Comparison of ENCODE assay signal across 16 mouse cellular contexts in genomic region chr5:122109325-122110060, GRCm38 (mm10). TPM values are rescaled to one million over a fixed set of nuclear protein-coding genes. Genes with fewer than 3 reads are reported as not detected.
A peak's percentile ranks its signal among the peaks of the same experiment; 100 is the strongest.
DNase-seq lines count a peak whose midpoint lies in the region; ATAC-seq and TF ChIP-seq lines count a peak whose summit lies in the region.
"Had no signal": no experiment of that assay in that cellular context is flagged by ENCODE, and none has a peak within 500 bp of the region (broad histone marks: within the 10 kb centered on the region; RNA-seq: fewer than 3 reads in every experiment).

No protein-coding gene starts in this region.

- WGBS in lung, postnatal 0 days: 49% methylated on average over 16 of the region's 16 CpGs
- WGBS in heart, embryonic 12.5 days: 35% methylated on average over 16 of the region's 16 CpGs

- no peak overlapping the region for H3K4me3 ChIP-seq in lung, postnatal 0 days (ENCODE audit: low read depth, low read length)
- no peak overlapping the region for H3K4me3 ChIP-seq in heart, embryonic 12.5 days
- H3K4me3 ChIP-seq: liver, embryonic 15.5 days had no signal

- H3K4me1 ChIP-seq in lung, postnatal 0 days (ENCODE audit: insufficient read depth, low read depth, low read length): no peaks in the 10 kb centered on the region
- H3K4me1 ChIP-seq in heart, embryonic 12.5 days (replicated peaks): peaks cover 15% of the 10 kb centered on the region

- H3K27ac ChIP-seq in lung, postnatal 0 days (ENCODE audit: low read length): no peak overlapping the region
- peak overlapping the region; percentile 80 for H3K27ac ChIP-seq in heart, embryonic 12.5 days (ENCODE audit: poor library complexity, severe bottlenecking)
- H3K27ac ChIP-seq: liver, embryonic 15.5 days had no signal

- no peak overlapping the region for H3K4me2 ChIP-seq in lung, postnatal 0 days (replicated peaks; ENCODE audit: low read depth, low read length)
- no peak overlapping the region for H3K4me2 ChIP-seq in heart, embryonic 12.5 days
- H3K4me2 ChIP-seq: liver, embryonic 15.5 days had no signal

- DNase-seq in heart, adult 18-20 months: peak; percentile 54 to 67
- no peak for DNase-seq in heart, adult 8-10 months (ENCODE audit: low spot score)
- DNase-seq in lung, postnatal 0 days (ENCODE audit: low spot score): no peak
- no peak for DNase-seq in lung, postnatal 4 days
- DNase-seq in cerebellum, postnatal 10 days: no peak
- DNase-seq in right cerebral cortex, adult 2 months (ENCODE audit: low spot score in 2 of 2): no peak
- DNase-seq: cerebellum, adult 2 months; forebrain, postnatal 0 days; layer of hippocampus, postnatal 36 days; midbrain, embryonic 14.5 days had no signal

- H3K9ac ChIP-seq in lung, postnatal 0 days (replicated peaks; ENCODE audit: low read depth): no peak overlapping the region
- H3K9ac ChIP-seq in heart, embryonic 12.5 days: no peak overlapping the region
- H3K9ac ChIP-seq: forebrain, postnatal 0 days; liver, embryonic 15.5 days had no signal

- ATAC-seq in lung, postnatal 0 days: 0 out of 2 replicates have a peak, but pooled peaks have one; percentile 21
- peak; percentile 24; the same call in 1 of the 2 replicates for ATAC-seq in heart, embryonic 12.5 days (ENCODE audit: insufficient number of reproducible peaks, low FRiP score)
- ATAC-seq in megakaryocyte progenitor cell, adult 5-6 weeks (replicated peaks; ENCODE audit: poor library complexity): peak; percentile 65; the same call in 1 of the 2 replicates
- ATAC-seq: forebrain, postnatal 0 days; intestine, postnatal 0 days had no signal

- no peak for TF ChIP-seq EP300 in lung, postnatal 0 days (IDR thresholded peaks at IDR 0.05)

- H3K9me3 ChIP-seq in lung, postnatal 0 days (ENCODE audit: low read length): no peaks in the 10 kb centered on the region
- no peaks in the 10 kb centered on the region for H3K9me3 ChIP-seq in heart, embryonic 12.5 days (replicated peaks)
- H3K9me3 ChIP-seq: liver, embryonic 15.5 days had no signal

- TF ChIP-seq CTCF in lung, postnatal 0 days (IDR thresholded peaks at IDR 0.05): no peak

- no peaks in the 10 kb centered on the region for H3K36me3 ChIP-seq in lung, postnatal 0 days (ENCODE audit: insufficient read depth, low read length)
- peaks cover 32% of the 10 kb centered on the region for H3K36me3 ChIP-seq in heart, embryonic 12.5 days
- H3K36me3 ChIP-seq: liver, embryonic 15.5 days had no signal

- no peaks in the 10 kb centered on the region for H3K27me3 ChIP-seq in lung, postnatal 0 days (replicated peaks; ENCODE audit: insufficient read depth, low read length)
- H3K27me3 ChIP-seq in heart, embryonic 12.5 days (replicated peaks): no peaks in the 10 kb centered on the region

RNA-seq across cellular contexts. Expression of gene Myl2, which starts 8.7 kb away (rescaled TPM):
- total RNA-seq in heart, adult 18-20 months (2021): over 10,000 TPM; 22,032 to 23,824 TPM
- over 10,000 TPM; 21,987 to 25,864 (median 23,706) TPM for total RNA-seq in heart, adult 8-10 months (2022)
- 2.8 and 3.5 TPM in 2 replicates for polyA plus RNA-seq in lung, postnatal 0 days (2015; fragmentation: Nextera tagmentation; extraction: Ambion mirVana)
- 7,161 and 7,647 TPM in 2 replicates for polyA plus RNA-seq in heart, embryonic 12.5 days (2016; fragmentation: Nextera tagmentation; extraction: Ambion mirVana)
- not detected in 2 replicates for total RNA-seq in megakaryocyte progenitor cell, adult 5-6 weeks (2015)
- not detected in 2 replicates for total RNA-seq in megakaryocyte progenitor cell, adult 5-6 weeks (2017)
- polyA plus RNA-seq: C2C12; intestine, postnatal 0 days had no signal

RNA-seq across cellular contexts. Expression of gene Ccdc63, which starts 31.1 kb away (rescaled TPM):
- total RNA-seq in heart, adult 18-20 months (2021): not detected
- total RNA-seq in heart, adult 8-10 months (2022): under 1 TPM in 1 of 4 experiments, not detected in 3; 0.37 TPM
- polyA plus RNA-seq in lung, postnatal 0 days (2015; fragmentation: Nextera tagmentation; extraction: Ambion mirVana): 0.18 TPM in 1 of 2 replicates, not detected in the other
- 0.33 and 0.42 TPM in 2 replicates for polyA plus RNA-seq in heart, embryonic 12.5 days (2016; fragmentation: Nextera tagmentation; extraction: Ambion mirVana)
- total RNA-seq in megakaryocyte progenitor cell, adult 5-6 weeks (2015): 0.51 and 0.52 TPM in 2 replicates
- total RNA-seq in megakaryocyte progenitor cell, adult 5-6 weeks (2017): 1.5 and 3.5 TPM in 2 replicates
- total RNA-seq: adrenal gland, postnatal 36 days had no signal
- polyA plus RNA-seq: C2C12; intestine, postnatal 0 days; midbrain, embryonic 14.5 days had no signal

RNA-seq across cellular contexts. Expression of gene Ppp1cc, which starts 48.6 kb away (rescaled TPM):
- total RNA-seq in heart, adult 18-20 months (2021): 100 to 1,000 TPM; 105 to 113 TPM
- 100 to 1,000 TPM in 3 of 4 experiments, 10 to 100 TPM in 1; 98.9 to 113 (median 108) TPM for total RNA-seq in heart, adult 8-10 months (2022)
- polyA plus RNA-seq in lung, postnatal 0 days (2015; fragmentation: Nextera tagmentation; extraction: Ambion mirVana): 137 and 150 TPM in 2 replicates
- polyA plus RNA-seq in heart, embryonic 12.5 days (2016; fragmentation: Nextera tagmentation; extraction: Ambion mirVana): 222 and 230 TPM in 2 replicates
- 431 and 436 TPM in 2 replicates for total RNA-seq in megakaryocyte progenitor cell, adult 5-6 weeks (2015)
- total RNA-seq in megakaryocyte progenitor cell, adult 5-6 weeks (2017): 207 and 219 TPM in 2 replicates

RNA-seq across cellular contexts. Expression of gene Cux2, which starts 59.6 kb away (rescaled TPM):
- 10 to 100 TPM; 19.3 to 19.4 TPM for total RNA-seq in heart, adult 18-20 months (2021)
- total RNA-seq in heart, adult 8-10 months (2022): 10 to 100 TPM; 16.1 to 21.3 (median 20.0) TPM
- 0.47 and 0.75 TPM in 2 replicates for polyA plus RNA-seq in lung, postnatal 0 days (2015; fragmentation: Nextera tagmentation; extraction: Ambion mirVana)
- 7.6 and 10.1 TPM in 2 replicates for polyA plus RNA-seq in heart, embryonic 12.5 days (2016; fragmentation: Nextera tagmentation; extraction: Ambion mirVana)
- total RNA-seq in megakaryocyte progenitor cell, adult 5-6 weeks (2015): 0.07 and 0.76 TPM in 2 replicates
- 1.1 TPM in 1 of 2 replicates, not detected in the other for total RNA-seq in megakaryocyte progenitor cell, adult 5-6 weeks (2017)

Comparison
In these comparisons a context has a peak if more than half of its experiments do, and no peak if none do; other contexts are left out.
1. DNase-seq: peak in heart, adult 18-20 months (2 of 2); none in heart, adult 8-10 months (single experiment), lung, postnatal 0 days (single experiment), lung, postnatal 4 days (0 of 2), cerebellum, postnatal 10 days (0 of 2) and right cerebral cortex, adult 2 months (0 of 2).
2. RNA of gene Myl2, which starts 8.7 kb away (total RNA-seq): 21,987 to 25,864 TPM in heart, adult 8-10 months and 22,032 to 23,824 TPM in heart, adult 18-20 months; not detected in megakaryocyte progenitor cell, adult 5-6 weeks; every median in the first group is over 1,000 times any median in the second.
3. Peak in every context shown above with its lines, with median percentiles within 50 percentile points of each other: ATAC-seq.